Comparison of ENCODE assay signal across 12 mouse cellular contexts in genomic region chr10:8339645-8340428, GRCm38 (mm10).
DNase-seq lines count a peak whose midpoint lies in the region; ATAC-seq lines count a peak whose summit lies in the region.
"Had no signal": no experiment of that assay in that cellular context is flagged by ENCODE, and none has a peak within 500 bp of the region (broad histone marks: within the 10 kb centered on the region; RNA-seq: fewer than 3 reads in every experiment).

No protein-coding gene starts in this region.

- 0 out of 2 replicates have a peak, but pooled peaks cover 3% of the 10 kb centered on the region for H3K4me1 ChIP-seq in midbrain, embryonic 16.5 days (ENCODE audit: control insufficient read depth, insufficient read depth, low read length)

- H3K4me2 ChIP-seq in midbrain, embryonic 16.5 days (ENCODE audit: low read length), result no peak overlapping the region

- no peak overlapping the region for H3K4me3 ChIP-seq in midbrain, embryonic 16.5 days (ENCODE audit: low read depth, low read length)
- H3K4me3 ChIP-seq: layer of hippocampus, adult 2 months had no signal

- H3K36me3 ChIP-seq in midbrain, embryonic 16.5 days (ENCODE audit: control insufficient read depth, insufficient read depth, low read length), result no peaks in the 10 kb centered on the region

- DNase-seq in frontal cortex, postnatal 10 days (ENCODE audit: low spot score in 2 of 2), result peak; percentile 25 to 31
- DNase-seq in frontal cortex, postnatal 14 days (ENCODE audit: low spot score in 2 of 2), result no peak
- DNase-seq in left cerebral cortex, postnatal 14 days (ENCODE audit: low spot score in 2 of 2), result peak; percentile 14 to 33
- no peak for DNase-seq in left cerebral cortex, adult 18-20 months (ENCODE audit: low spot score in 2 of 2)
- DNase-seq in cerebellum, adult 9-10 months, result peak; percentile 59
- no peak for DNase-seq in thymus, postnatal 4 days
- DNase-seq: heart, postnatal 14 days; kidney, adult 8-10 months had no signal

- intact Hi-C loops in left cerebral cortex, postnatal 14 days (cut with DNase I), result no loop called here

- no peaks in the 10 kb centered on the region for H3K27me3 ChIP-seq in midbrain, embryonic 16.5 days (ENCODE audit: control insufficient read depth, insufficient read depth, low read depth, low read length)

- H3K27ac ChIP-seq in midbrain, embryonic 16.5 days (ENCODE audit: low read length), result no peak overlapping the region
- H3K27ac ChIP-seq: layer of hippocampus, adult 2 months; stomach, postnatal 0 days had no signal

- 65% methylated on average over 12 of the region's 12 CpGs for WGBS in midbrain, embryonic 16.5 days

- ATAC-seq in midbrain, embryonic 16.5 days, result peak; percentile 79
- ATAC-seq in granulocyte monocyte progenitor cell, adult 5-6 weeks (replicated peaks; ENCODE audit: poor library complexity, severe bottlenecking), result no peak

- no peaks in the 10 kb centered on the region for H3K9me3 ChIP-seq in midbrain, embryonic 16.5 days (replicated peaks; ENCODE audit: control insufficient read depth, low read length, poor library complexity, severe bottlenecking)

- no peak overlapping the region for H3K9ac ChIP-seq in midbrain, embryonic 16.5 days (ENCODE audit: low read depth, low read length)

Comparison
In these comparisons a context has a peak if more than half of its experiments do, and no peak if none do; other contexts are left out.
1. DNase-seq: peak in frontal cortex, postnatal 10 days (2 of 2), left cerebral cortex, postnatal 14 days (2 of 2) and cerebellum, adult 9-10 months (single experiment); none in frontal cortex, postnatal 14 days (0 of 2), left cerebral cortex, adult 18-20 months (0 of 2) and thymus, postnatal 4 days (single experiment).